Mouse (Mus musculus) embryonic fibroblast, embryonic 13.5 days (primary cell): Measurements from ENCODE around the gene Sdc4.

Experiments
- CTCF ChIP-seq: IDR thresholded peaks from 2 replicates; pipeline ENCODE4 v1.5.1; 2011; ENCODE audit warnings: mild to moderate bottlenecking, control low read depth, low read length, moderate library complexity, borderline replicate concordance; ENCODE audit not compliant: insufficient read depth
- POLR2A ChIP-seq: IDR thresholded peaks from 2 replicates; pipeline ENCODE4 v1.6.1; 2011; ENCODE audit warnings: low read depth, mild to moderate bottlenecking, control low read depth, low read length, moderate library complexity

GRCm38 (mm10) chr2:164470254-164470653 is 26.6 kb upstream of the Sdc4 start:
- TF ChIP-seq POLR2A (no peak), CTCF (no peak)
